In genomic region chr10:5802866-5803265, GRCm38 (mm10) we compare ENCODE assay signal across 9 mouse cellular contexts. TPM values are rescaled to one million over a fixed set of nuclear protein-coding genes. Genes with fewer than 3 reads are reported as not detected.
DNase-seq lines count a peak whose midpoint lies in the region; ATAC-seq and TF ChIP-seq lines count a peak whose summit lies in the region.
"Had no signal": no experiment of that assay in that cellular context is flagged by ENCODE, and none has a peak within 500 bp of the region (broad histone marks: within the 10 kb centered on the region; RNA-seq: fewer than 3 reads in every experiment).

No protein-coding gene starts in this region.

- no peak for TF ChIP-seq POLR2A in small intestine, adult 2 months (IDR thresholded peaks at IDR 0.05; ENCODE audit: low read depth, low read length)

- H3K9ac ChIP-seq in kidney, postnatal 0 days (ENCODE audit: low read depth, low read length): peak overlapping the region; percentile 35; the same call in 1 of the 2 replicates
- peak overlapping the region; percentile 63; the same call in 1 of the 2 replicates for H3K9ac ChIP-seq in embryonic facial prominence, embryonic 14.5 days (ENCODE audit: low read depth, low read length)
- H3K9ac ChIP-seq in limb, embryonic 12.5 days (replicated peaks): peak overlapping the region; percentile 54

- H3K36me3 ChIP-seq in kidney, postnatal 0 days (ENCODE audit: insufficient read depth, low read length): peaks cover 29% of the 10 kb centered on the region
- peaks cover 43% of the 10 kb centered on the region for H3K36me3 ChIP-seq in embryonic facial prominence, embryonic 14.5 days (ENCODE audit: control insufficient read depth, insufficient read depth, low read length)
- H3K36me3 ChIP-seq in limb, embryonic 12.5 days: peaks cover 46% of the 10 kb centered on the region
- peaks cover 24% of the 10 kb centered on the region for H3K36me3 ChIP-seq in small intestine, adult 2 months (ENCODE audit: control insufficient read depth, insufficient read depth, low read length)

- no peaks in the 10 kb centered on the region for H3K9me3 ChIP-seq in kidney, postnatal 0 days (replicated peaks; ENCODE audit: low read length)
- H3K9me3 ChIP-seq in embryonic facial prominence, embryonic 14.5 days (ENCODE audit: control insufficient read depth, low read length): no peaks in the 10 kb centered on the region
- no peaks in the 10 kb centered on the region for H3K9me3 ChIP-seq in limb, embryonic 12.5 days

- ATAC-seq in kidney, postnatal 0 days (replicated peaks; ENCODE audit: low FRiP score, low read depth): no peak
- ATAC-seq in embryonic facial prominence, embryonic 14.5 days (ENCODE audit: low read depth): no peak
- ATAC-seq in limb, embryonic 12.5 days (ENCODE audit: insufficient number of reproducible peaks, insufficient read depth, low FRiP score, low TSS enrichment, low read depth): no peak

- H3K4me2 ChIP-seq in kidney, postnatal 0 days (ENCODE audit: low read length): peak overlapping the region; percentile 92
- peak overlapping the region; percentile 92 for H3K4me2 ChIP-seq in embryonic facial prominence, embryonic 14.5 days (ENCODE audit: low read depth, low read length)
- H3K4me2 ChIP-seq in limb, embryonic 12.5 days: peak overlapping the region; percentile 90

- H3K4me3 ChIP-seq in kidney, postnatal 0 days (replicated peaks; ENCODE audit: low read depth, low read length): peak overlapping the region; percentile 78
- peak overlapping the region; percentile 80 for H3K4me3 ChIP-seq in embryonic facial prominence, embryonic 14.5 days (ENCODE audit: low read depth, low read length)
- peak overlapping the region; percentile 80 for H3K4me3 ChIP-seq in limb, embryonic 12.5 days (replicated peaks)
- peak overlapping the region; percentile 42 for H3K4me3 ChIP-seq in small intestine, adult 2 months (ENCODE audit: low read depth, low read length)

- no peaks in the 10 kb centered on the region for H3K27me3 ChIP-seq in kidney, postnatal 0 days (ENCODE audit: insufficient read depth, low read length)
- no peaks in the 10 kb centered on the region for H3K27me3 ChIP-seq in embryonic facial prominence, embryonic 14.5 days (replicated peaks; ENCODE audit: control insufficient read depth, insufficient read depth, low read length)
- H3K27me3 ChIP-seq in limb, embryonic 12.5 days: no peaks in the 10 kb centered on the region
- H3K27me3 ChIP-seq in small intestine, adult 2 months (ENCODE audit: control insufficient read depth, insufficient read depth, low read length): no peaks in the 10 kb centered on the region

- no peak for DNase-seq in kidney, postnatal 0 days (ENCODE audit: low spot score)
- no peak for DNase-seq in kidney, adult 11 months
- DNase-seq in embryonic facial prominence, embryonic 14.5 days (ENCODE audit: low spot score): peak; percentile 20
- no peak for DNase-seq in cerebellum, postnatal 10 days
- no peak for DNase-seq in adrenal gland, postnatal 36 days
- no peak for DNase-seq in testis, postnatal 14 days (ENCODE audit: low spot score)
- DNase-seq: adrenal gland, adult 8-10 months had no signal

- peaks cover 13% of the 10 kb centered on the region; the same call in 1 of the 2 replicates for H3K4me1 ChIP-seq in kidney, postnatal 0 days (replicated peaks; ENCODE audit: insufficient read depth, low read length)
- peaks cover 5% of the 10 kb centered on the region; the same call in 1 of the 2 replicates for H3K4me1 ChIP-seq in embryonic facial prominence, embryonic 14.5 days (ENCODE audit: control insufficient read depth, insufficient read depth, low read length)
- peaks cover 21% of the 10 kb centered on the region for H3K4me1 ChIP-seq in limb, embryonic 12.5 days (replicated peaks)
- peaks cover 12% of the 10 kb centered on the region for H3K4me1 ChIP-seq in small intestine, adult 2 months (ENCODE audit: control insufficient read depth, insufficient read depth, insufficient read length, low read length)

- H3K27ac ChIP-seq in kidney, postnatal 0 days: no peak overlapping the region
- H3K27ac ChIP-seq in embryonic facial prominence, embryonic 14.5 days (replicated peaks; ENCODE audit: low read depth, low read length): no peak overlapping the region
- H3K27ac ChIP-seq in limb, embryonic 12.5 days: no peak overlapping the region
- H3K27ac ChIP-seq in small intestine, adult 2 months (ENCODE audit: insufficient read depth, low read depth, low read length): no peak overlapping the region

- WGBS in kidney, postnatal 0 days: 9% methylated on average over 6 of the region's 6 CpGs
- 24% methylated on average over 6 of the region's 6 CpGs for WGBS in embryonic facial prominence, embryonic 14.5 days
- WGBS in limb, embryonic 12.5 days: 35% methylated on average over 6 of the region's 6 CpGs
- 5% methylated on average over 6 of the region's 6 CpGs for WGBS in small intestine, adult 2 months

- no peak for TF ChIP-seq CTCF in kidney, postnatal 0 days (IDR thresholded peaks at IDR 0.05; ENCODE audit: low read depth)
- no peak for TF ChIP-seq CTCF in small intestine, adult 2 months (IDR thresholded peaks at IDR 0.05; ENCODE audit: extremely low read depth, insufficient read length, insufficient replicate concordance, low read depth, low read length)

RNA-seq across cellular contexts. Expression of gene Fbxo5, which starts 2.5 kb away (rescaled TPM):
- 29.3 and 38.3 TPM in 2 replicates for polyA plus RNA-seq in kidney, postnatal 0 days (2015; fragmentation: Nextera tagmentation; extraction: Ambion mirVana)
- 44.8 and 56.7 TPM in 2 replicates for polyA plus RNA-seq in embryonic facial prominence, embryonic 14.5 days (2014; fragmentation: Nextera tagmentation; extraction: Ambion mirVana)
- polyA plus RNA-seq in limb, embryonic 12.5 days (2016; fragmentation: Nextera tagmentation; extraction: Ambion mirVana): 93.6 and 99.5 TPM in 2 replicates
- polyA plus RNA-seq in small intestine, adult 2 months (2012; rRNA removed): 0.53 and 0.70 TPM in 2 replicates
- total RNA-seq in adrenal gland, postnatal 36 days (2021): 1 to 10 TPM; 3.2 to 4.1 TPM

RNA-seq across cellular contexts. Expression of gene Mtrf1l, which starts 20.8 kb away (rescaled TPM):
- 13.1 and 13.3 TPM in 2 replicates for polyA plus RNA-seq in kidney, postnatal 0 days (2015; fragmentation: Nextera tagmentation; extraction: Ambion mirVana)
- polyA plus RNA-seq in embryonic facial prominence, embryonic 14.5 days (2014; fragmentation: Nextera tagmentation; extraction: Ambion mirVana): 14.7 and 18.4 TPM in 2 replicates
- 15.8 and 18.7 TPM in 2 replicates for polyA plus RNA-seq in limb, embryonic 12.5 days (2016; fragmentation: Nextera tagmentation; extraction: Ambion mirVana)
- 1.3 and 1.7 TPM in 2 replicates for polyA plus RNA-seq in small intestine, adult 2 months (2012; rRNA removed)
- 10 to 100 TPM; 11.6 to 14.4 TPM for total RNA-seq in adrenal gland, postnatal 36 days (2021)

Comparison
In these comparisons a context has a peak if more than half of its experiments do, and no peak if none do; other contexts are left out.
1. RNA of gene Fbxo5, which starts 2.5 kb away (polyA plus RNA-seq): 93.6 to 99.5 TPM in limb, embryonic 12.5 days, 44.8 to 56.7 TPM in embryonic facial prominence, embryonic 14.5 days and 29.3 to 38.3 TPM in kidney, postnatal 0 days; 0.53 to 0.70 TPM in small intestine, adult 2 months; every median in the first group is over 10 times any median in the second.
2. Peak in every context shown above with its lines, with median percentiles within 50 percentile points of each other: H3K4me2 ChIP-seq, H3K4me3 ChIP-seq and H3K9ac ChIP-seq.